Mouse (Mus musculus) MEL (cell line): ENCODE data around the gene Artn. TPM values are rescaled to one million over a fixed set of nuclear protein-coding genes. Genes with fewer than 3 reads are reported as not detected.

Experiments used
- DNase-seq: peaks from one replicate; pipeline ENCODE4 v3.0.0; 2011; ENCODE audit warnings: low read depth, low spot score
- H3K27ac ChIP-seq: 2 replicates; pipeline ENCODE4 v1.5.1; 2012; ENCODE audit warnings: low read depth, mild to moderate bottlenecking, control low read depth, low read length, moderate library complexity; ENCODE audit not compliant: control insufficient read depth
- H3K27me3 ChIP-seq, 2 experiments: fragments of 150-350 bp in 1 of 2; sonication (generic) in 1 of 2; 2 replicates each; pipeline ENCODE4 v1.6.1; 2012; ENCODE audit warnings: low read length in 2 of 2, mild to moderate bottlenecking in 2 of 2, improper control_type of control experiment in 1 of 2, moderate library complexity in 1 of 2; ENCODE audit not compliant: insufficient read depth in 2 of 2, control insufficient read depth in 1 of 2
- H3K36me3 ChIP-seq, 2 experiments: 2 replicates each; pipeline ENCODE4 v1.6.1; 2012 to 2014; ENCODE audit warnings: low read length in 2 of 2, improper control_type of control experiment in 1 of 2, inconsistent platforms in 1 of 2, mild to moderate bottlenecking in 1 of 2; ENCODE audit not compliant: insufficient read depth in 2 of 2, control insufficient read depth in 1 of 2
- H3K4me1 ChIP-seq, 2 experiments: fragments of 150-350 bp in 1 of 2; sonication (generic) in 1 of 2; 2 replicates each; pipeline ENCODE4 v1.6.1; 2012; ENCODE audit warnings: low read length in 2 of 2, improper control_type of control experiment in 1 of 2, mild to moderate bottlenecking in 1 of 2; ENCODE audit not compliant: insufficient read depth in 2 of 2, control insufficient read depth in 1 of 2
- H3K4me3 ChIP-seq, 2 experiments: fragments of 150-350 bp in 1 of 2; sonication (generic) in 1 of 2; 2 replicates each; pipeline ENCODE4 v1.5.1; 2012; ENCODE audit warnings: low read depth in 2 of 2, low read length in 2 of 2, mild to moderate bottlenecking in 2 of 2, moderate library complexity in 2 of 2, control low read depth in 1 of 2, improper control_type of control experiment in 1 of 2; ENCODE audit not compliant: control insufficient read depth in 1 of 2, insufficient read depth in 1 of 2
- H3K79me2 ChIP-seq: 2 replicates; pipeline ENCODE4 v1.6.1; 2012; ENCODE audit warnings: mild to moderate bottlenecking, low read length, moderate library complexity; ENCODE audit not compliant: control insufficient read depth, poor library complexity, insufficient read depth
- H3K9ac ChIP-seq: 2 replicates; pipeline ENCODE4 v1.6.1; 2012; ENCODE audit warnings: low read depth, mild to moderate bottlenecking, control low read depth, low read length, moderate library complexity; ENCODE audit not compliant: control insufficient read depth, poor library complexity, severe bottlenecking
- H3K9me3 ChIP-seq: fragments of 150-350 bp; sonication (generic); replicated peaks from 2 replicates; pipeline ENCODE4 v1.6.1; 2012; ENCODE audit warnings: mild to moderate bottlenecking, low read length, improper control_type of control experiment, moderate library complexity; ENCODE audit not compliant: insufficient read depth
- CHD1 ChIP-seq: IDR thresholded peaks from 2 replicates; pipeline ENCODE4 v1.6.1; 2012; ENCODE audit warnings: low read depth, mild to moderate bottlenecking, inconsistent platforms, low read length, improper control_type of control experiment
- CTCF ChIP-seq, 3 experiments: IDR thresholded peaks in 2 of 3; conservative IDR thresholded peaks in 1 of 3; 2 replicates each; pipeline ENCODE4 v1.5.1; 2011 to 2012; ENCODE audit warnings: low read length in 3 of 3, low read depth in 2 of 3, mild to moderate bottlenecking in 2 of 3, improper control_type of control experiment in 1 of 3, inconsistent platforms in 1 of 3, mixed read lengths in 1 of 3, moderate library complexity in 1 of 3; ENCODE audit not compliant: control insufficient read depth in 1 of 3, insufficient read depth in 1 of 3, poor library complexity in 1 of 3, severe bottlenecking in 1 of 3
- E2F4 ChIP-seq: IDR thresholded peaks from 2 replicates; pipeline ENCODE4 v1.6.1; 2011; ENCODE audit warnings: low read depth, low read length, improper control_type of control experiment, borderline replicate concordance
- ELF1 ChIP-seq: IDR thresholded peaks from 2 replicates; pipeline ENCODE4 v1.6.1; 2014; ENCODE audit warnings: low read depth, mild to moderate bottlenecking, inconsistent platforms, low read length, improper control_type of control experiment, moderate library complexity
- GATA1 ChIP-seq: IDR thresholded peaks from 2 replicates; pipeline ENCODE4 v1.6.1; 2011; ENCODE audit warnings: low read depth, low read length, improper control_type of control experiment
- HCFC1 ChIP-seq: IDR thresholded peaks from 2 replicates; pipeline ENCODE4 v1.6.1; 2012; ENCODE audit warnings: low read depth, mild to moderate bottlenecking, inconsistent platforms, low read length, improper control_type of control experiment, moderate library complexity
- JUND ChIP-seq: IDR thresholded peaks from 2 replicates; pipeline ENCODE4 v1.6.1; 2011; ENCODE audit warnings: low read depth, mild to moderate bottlenecking, improper control_type of control experiment, low read length
- KAT2A ChIP-seq: conservative IDR thresholded peaks from 2 replicates; pipeline ENCODE4 v1.6.1; 2012; ENCODE audit warnings: low read depth, low read length, improper control_type of control experiment, inconsistent platforms
- MEF2A ChIP-seq: IDR thresholded peaks from 2 replicates; pipeline ENCODE4 v1.6.1; 2014; ENCODE audit warnings: low read depth, mild to moderate bottlenecking, inconsistent platforms, low read length, improper control_type of control experiment; ENCODE audit not compliant: poor library complexity, insufficient replicate concordance, severe bottlenecking; ENCODE audit errors: extremely low read depth
- MYB ChIP-seq: IDR thresholded peaks from 2 replicates; pipeline ENCODE4 v1.6.1; 2011; ENCODE audit warnings: mild to moderate bottlenecking, low read depth, low read length, improper control_type of control experiment
- NRF1 ChIP-seq: IDR thresholded peaks from 2 replicates; pipeline ENCODE4 v1.6.1; 2014; ENCODE audit warnings: low read depth, mild to moderate bottlenecking, inconsistent platforms, low read length, improper control_type of control experiment, moderate library complexity; ENCODE audit not compliant: poor library complexity, insufficient read depth, severe bottlenecking
- RCOR1 ChIP-seq: IDR thresholded peaks from 2 replicates; pipeline ENCODE4 v1.6.1; 2012; ENCODE audit warnings: low read depth, mild to moderate bottlenecking, inconsistent platforms, low read length, improper control_type of control experiment
- TAL1 ChIP-seq: IDR thresholded peaks from 2 replicates; pipeline ENCODE4 v1.6.1; 2012; ENCODE audit warnings: mild to moderate bottlenecking, inconsistent platforms, low read length, moderate library complexity, mixed read lengths
- UBTF ChIP-seq: IDR thresholded peaks from 2 replicates; pipeline ENCODE4 v1.6.1; 2012; ENCODE audit warnings: low read depth, mild to moderate bottlenecking, inconsistent platforms, low read length, improper control_type of control experiment, moderate library complexity, borderline replicate concordance; ENCODE audit not compliant: insufficient read depth
- USF1 ChIP-seq: IDR thresholded peaks from 2 replicates; pipeline ENCODE4 v1.6.1; 2014; ENCODE audit warnings: low read depth, mild to moderate bottlenecking, inconsistent platforms, low read length, improper control_type of control experiment, moderate library complexity
- ZKSCAN1 ChIP-seq: IDR thresholded peaks from 2 replicates; pipeline ENCODE4 v1.6.1; 2012; ENCODE audit warnings: low read depth, mild to moderate bottlenecking, inconsistent platforms, low read length, improper control_type of control experiment, moderate library complexity
- ZMIZ1 ChIP-seq: IDR thresholded peaks from 2 replicates; pipeline ENCODE4 v1.6.1; 2012; ENCODE audit warnings: low read depth, mild to moderate bottlenecking, inconsistent platforms, low read length, improper control_type of control experiment, moderate library complexity
- polyA plus RNA-seq, 2 experiments: library from polyadenylated mRNA; stranded (reverse) in 1 of 2; unstranded in 1 of 2; fragments of >175 nt in 1 of 2; fragments of >200 nt in 1 of 2; gene quantifications; 2 replicates each; pipeline versions ENCODE4 v1.2.1 to v1.2.4; 2012; ENCODE audit warnings: low replicate concordance in 2 of 2, low read depth in 1 of 2; ENCODE audit not compliant: insufficient read length in 2 of 2, insufficient read depth in 1 of 2, missing spikeins in 1 of 2
- total RNA-seq: library from RNA; depleted of rRNA; stranded (reverse); fragments of 300-350 nt; gene quantifications from 2 replicates; pipeline ENCODE4 v1.2.3, GENCODE M21; 2012

Gene Artn
- total and polyA plus RNA-seq, 3 experiments, result 0.08 to 0.21 TPM; not detected in 1

DNA sequence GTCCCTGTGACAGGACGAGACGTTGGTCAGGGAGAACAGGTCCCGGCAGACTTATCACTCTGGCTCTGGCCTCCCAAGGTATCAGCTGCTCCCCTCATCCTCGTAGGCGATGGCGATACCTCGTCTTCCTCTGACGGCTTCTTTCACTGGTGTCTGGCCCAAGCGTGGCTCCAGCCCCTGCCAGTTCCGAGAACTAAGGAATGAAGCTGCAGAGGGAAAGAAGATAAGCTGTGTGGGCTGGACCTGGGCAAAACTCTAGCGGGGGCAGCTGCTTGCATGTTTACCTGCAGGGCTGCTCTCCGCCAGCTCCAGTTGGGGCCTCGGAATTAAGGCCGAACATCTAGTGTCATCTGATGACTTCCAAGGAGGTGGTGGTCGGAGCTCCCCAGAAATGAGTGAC is 40.1 kb downstream of the Artn start:
- Histone ChIP-seq H3K27ac (no peak overlapping the region), H3K79me2 (peaks cover 25% of the 10 kb centered on the region), H3K27me3 (no peaks in the 10 kb centered on the region), H3K36me3 (peaks cover 0 to 3% of the 10 kb centered on the region in 2 experiments; a peak in 3 of 4 replicates), H3K9me3 (no peaks in the 10 kb centered on the region), H3K4me3 (no peak overlapping the region), H3K9ac (no peak overlapping the region), H3K4me1 (peaks cover 0 to 15% of the 10 kb centered on the region in 2 experiments; a peak in 3 of 4 replicates)
- DNase-seq, result no peak
- TF ChIP-seq JUND (no peak), ELF1 (no peak), NRF1 (no peak), GATA1 (no peak), CTCF (IDR thresholded peaks at IDR 0.05 in 2 of 3, conservative IDR thresholded peaks at IDR 0.05 in 1 of 3; ENCODE audit: control insufficient read depth in 1 of 3, insufficient read depth in 1 of 3, low read depth in 2 of 3, low read length in 3 of 3, poor library complexity in 1 of 3, severe bottlenecking in 1 of 3) (no peak), ZKSCAN1 (no peak), E2F4 (no peak), MYB (no peak), KAT2A (no peak), HCFC1 (no peak), RCOR1 (no peak), TAL1 (no peak), ZMIZ1 (no peak), UBTF (no peak), MEF2A (no peak), USF1 (no peak)

DNA sequence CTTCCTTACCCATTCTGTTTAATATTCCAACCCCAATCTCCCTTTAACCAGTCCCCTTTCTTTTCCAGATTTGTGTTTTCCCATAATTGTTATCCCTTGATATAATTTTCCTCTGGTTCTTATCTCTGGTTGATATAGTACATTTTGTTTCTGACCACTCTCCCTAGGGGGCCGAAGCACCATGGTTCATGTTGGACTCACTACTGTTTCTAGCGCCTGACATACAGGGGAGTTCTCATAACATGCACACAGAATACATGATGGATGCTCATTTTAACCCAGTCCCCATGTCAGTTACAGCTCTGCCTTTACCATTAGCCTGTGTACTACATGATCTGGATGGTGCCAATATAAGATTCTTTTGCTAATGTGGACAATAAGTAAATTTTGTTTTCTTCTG is 41.6 kb downstream of the Artn start:
- Histone ChIP-seq H3K9me3 (no peaks in the 10 kb centered on the region), H3K9ac (no peak overlapping the region), H3K79me2 (peaks cover 25% of the 10 kb centered on the region), H3K4me3 (no peak overlapping the region), H3K27me3 (no peaks in the 10 kb centered on the region), H3K27ac (no peak overlapping the region), H3K36me3 (peaks cover 0 to 3% of the 10 kb centered on the region in 2 experiments; a peak in 3 of 4 replicates), H3K4me1 (peaks cover 0 to 15% of the 10 kb centered on the region in 2 experiments; a peak in 3 of 4 replicates)
- DNase-seq, result no peak
- no peak for TF ChIP-seq CHD1
- TF ChIP-seq JUND, result no peak
